Mouse (Mus musculus): Measurements from ENCODE around the gene Slc26a3. TPM values are rescaled to one million over a fixed set of nuclear protein-coding genes. Genes with fewer than 3 reads are reported as not detected.

Gene Slc26a3
- not detected for polyA plus RNA-seq (2021)

DNA sequence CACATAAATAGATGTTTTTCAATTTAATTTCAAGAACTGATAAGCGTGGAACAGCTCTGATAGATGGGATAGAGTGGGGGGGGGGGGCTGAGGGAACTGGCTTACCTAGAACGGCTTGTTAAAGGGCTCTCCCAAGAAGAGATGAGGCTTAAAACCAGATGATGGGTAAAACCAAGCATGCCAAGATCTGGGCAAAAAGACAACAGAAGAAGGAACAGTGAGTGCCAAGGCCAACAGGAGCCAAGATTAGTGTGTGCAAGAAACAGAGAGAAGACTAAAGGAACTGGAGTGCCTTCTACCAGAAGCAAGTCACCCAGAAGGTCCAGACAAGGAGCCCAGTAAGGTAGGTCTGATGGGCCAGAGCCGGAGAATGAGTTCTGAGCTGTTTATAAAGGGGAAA, at the start of gene Slc26a3:
Slc26a3 (plus strand) TSS at position 301 of the 400 bp plus-strand sequence.
- CTCF ChIA-PET: no interaction called here
- TF ChIP-seq CTCF (IDR thresholded peaks at IDR 0.05): no peak
- DNase-seq (ENCODE audit: low read depth, low spot score) (no peak), ATAC-seq (no peak)
- in situ Hi-C loops (cut with MboI; ENCODE audit: low pct_unique_long_range_greater_than_20kb): no loop called here
- POLR2A ChIA-PET: no interaction called here
- H3K27me3 ChIP-seq: peaks cover 30% of the 10 kb centered on the region

DNA sequence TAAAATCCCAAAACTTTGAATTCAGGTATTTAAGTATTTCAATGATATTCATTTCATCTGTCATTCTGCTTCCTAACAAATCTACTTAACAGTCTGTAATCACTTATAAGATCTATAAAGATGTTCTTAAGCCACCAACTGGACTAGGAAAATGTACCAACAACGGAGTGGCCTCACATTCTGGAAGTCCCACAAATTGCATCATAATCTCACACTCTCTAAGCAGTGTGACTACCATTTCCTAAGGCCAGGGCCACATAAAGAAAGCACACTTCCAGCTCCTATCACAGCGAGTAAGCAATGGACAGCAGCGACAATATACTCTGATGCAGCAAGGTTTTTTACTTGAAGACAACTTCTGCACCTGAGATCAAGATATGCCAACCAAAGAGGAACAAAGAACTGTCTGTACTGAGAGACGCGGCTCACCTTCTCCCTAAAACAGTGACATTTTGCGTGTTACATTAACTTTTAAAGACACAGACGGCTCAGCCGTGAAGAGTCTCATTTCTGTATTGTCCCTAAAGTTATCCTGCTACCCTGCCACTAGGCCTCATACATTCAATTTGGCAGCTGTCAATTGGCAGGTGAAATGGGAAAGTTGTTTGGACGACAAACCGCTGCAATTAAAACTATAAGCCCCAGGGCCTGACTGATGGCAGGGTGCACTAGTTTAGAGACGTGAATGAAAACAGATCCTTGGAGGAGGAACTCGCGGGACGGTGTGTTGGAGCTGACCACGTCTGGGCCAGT, 40.3 kb upstream of the Slc26a3 start:
- ChIA-PET CTCF (no interaction called here), POLR2A (interaction anchor here (0.5 kb wide), 1 partner anchor 191 kb away, joined by 4 read pairs; no protein-coding TSS in a partner anchor)
- H3K27me3 ChIP-seq: no peaks in the 10 kb centered on the region
- ATAC-seq (no peak), DNase-seq (ENCODE audit: low read depth, low spot score) (no peak)
- TF ChIP-seq CTCF (IDR thresholded peaks at IDR 0.05): no peak
- in situ Hi-C loops (cut with MboI; ENCODE audit: low pct_unique_long_range_greater_than_20kb): no loop called here

DNA sequence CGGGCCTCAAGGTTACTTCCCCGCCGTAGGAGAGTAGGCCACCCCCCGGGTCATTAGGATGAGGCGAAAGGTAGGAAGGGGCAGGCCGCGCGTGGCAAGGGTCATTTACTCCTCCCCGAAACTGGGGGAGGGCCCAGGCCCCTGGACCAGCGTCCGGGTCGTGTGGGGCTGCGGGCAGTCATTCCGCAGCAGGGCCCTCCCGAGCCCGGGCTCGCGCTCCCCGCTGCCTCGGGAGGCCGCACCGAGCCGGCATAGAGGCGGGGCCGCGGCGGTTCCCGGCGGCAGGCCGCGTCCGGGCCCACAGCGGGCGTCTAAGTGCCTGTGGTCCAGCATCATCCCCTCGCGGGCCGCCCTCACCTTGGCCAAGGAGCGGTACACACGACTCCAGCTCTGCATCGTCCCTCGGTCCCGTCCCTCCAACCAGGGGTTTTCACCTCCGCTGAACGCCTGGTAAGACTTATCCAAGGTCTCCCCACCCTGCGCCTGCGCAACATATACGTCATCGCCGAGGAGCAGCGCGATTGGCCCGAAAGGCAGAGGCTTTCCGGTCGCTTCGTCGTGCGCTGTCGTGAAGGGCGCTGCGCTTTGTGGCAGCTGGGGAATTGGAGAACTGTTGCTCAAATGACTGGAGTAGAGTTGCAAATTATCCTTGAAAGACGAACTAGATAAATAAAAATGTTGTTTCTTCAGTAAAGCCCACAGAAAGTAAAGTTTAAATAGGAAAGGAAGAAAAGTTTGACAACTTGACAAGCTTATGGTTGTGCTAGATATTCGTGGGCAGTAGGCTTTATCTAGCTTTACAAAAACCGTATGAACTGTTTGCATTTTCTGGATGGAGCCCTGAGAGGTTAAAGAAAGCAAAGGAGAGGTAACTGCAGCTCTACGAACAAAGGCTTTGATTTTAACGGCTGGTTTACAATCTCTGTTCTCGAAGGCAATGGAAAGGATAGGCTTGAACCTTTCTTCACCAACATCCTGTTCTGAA, 39.4 kb upstream of the Slc26a3 start, which contains the start of gene Dld:
Dld (minus strand) TSS at position 510 of the 985 bp plus-strand sequence.
- in situ Hi-C loops (cut with MboI; ENCODE audit: low pct_unique_long_range_greater_than_20kb): no loop called here
- ChIA-PET CTCF (no interaction called here), POLR2A (interaction anchor here (0.5 kb wide), 1 partner anchor 192 kb away, joined by 4 read pairs; no protein-coding TSS in a partner anchor)
- no peak for TF ChIP-seq CTCF (IDR thresholded peaks at IDR 0.05)
- no peaks in the 10 kb centered on the region for H3K27me3 ChIP-seq
- DNase-seq (ENCODE audit: low read depth, low spot score): peak; percentile 71
- ATAC-seq: peak; percentile 98

GRCm38 (mm10) chr12:31366428-31366827, 24.2 kb upstream of the Slc26a3 start:
- H3K27me3 ChIP-seq: no peaks in the 10 kb centered on the region
- ChIA-PET POLR2A (no interaction called here), CTCF (interaction anchor here (1.1 kb wide), 1 partner anchor 8 kb away, joined by 3 read pairs; no protein-coding TSS in a partner anchor)
- in situ Hi-C loops (cut with MboI; ENCODE audit: low pct_unique_long_range_greater_than_20kb): no loop called here
- no peak for TF ChIP-seq CTCF (IDR thresholded peaks at IDR 0.05)
- ATAC-seq (no peak), DNase-seq (ENCODE audit: low read depth, low spot score) (no peak)

DNA sequence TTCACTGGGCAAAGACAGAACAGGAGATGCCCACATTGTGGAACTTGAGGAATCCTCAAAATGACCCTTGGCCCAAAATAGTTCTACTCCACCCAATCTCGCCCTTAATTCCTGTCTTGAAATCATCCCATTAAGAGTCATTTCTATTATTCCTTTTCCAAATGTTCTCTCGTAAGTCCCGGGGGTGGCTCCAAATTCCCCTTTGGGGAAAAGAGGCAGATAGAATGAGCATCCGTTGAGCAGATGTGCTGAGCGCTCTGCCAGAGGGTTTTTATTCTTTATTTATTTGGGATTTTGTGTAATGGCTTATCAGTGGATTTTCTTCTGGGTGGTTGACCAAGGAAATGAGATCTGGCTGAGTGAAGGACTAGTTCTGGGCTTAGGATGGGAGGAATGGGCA, 22.9 kb upstream of the Slc26a3 start:
- ChIA-PET CTCF (no interaction called here), POLR2A (interaction anchor here (0.6 kb wide), 1 partner anchor 99 kb away, joined by 4 read pairs; no protein-coding TSS in a partner anchor)
- DNase-seq (ENCODE audit: low read depth, low spot score): no peak
- no peak for ATAC-seq
- no peak for TF ChIP-seq CTCF (IDR thresholded peaks at IDR 0.05)
- no peaks in the 10 kb centered on the region for H3K27me3 ChIP-seq
- in situ Hi-C loops (cut with MboI; ENCODE audit: low pct_unique_long_range_greater_than_20kb): no loop called here

- ChIA-PET CTCF (interaction anchor here (1.5 kb wide), 1 partner anchor 11 kb away, joined by 4 read pairs; no protein-coding TSS in a partner anchor), POLR2A (no interaction called here)
- H3K27me3 ChIP-seq: no peaks in the 10 kb centered on the region
- DNase-seq (ENCODE audit: low read depth, low spot score) (no peak), ATAC-seq (no peak)
- in situ Hi-C loops (cut with MboI; ENCODE audit: low pct_unique_long_range_greater_than_20kb): no loop called here
- no peak for TF ChIP-seq CTCF (IDR thresholded peaks at IDR 0.05)
Measured at GRCm38 (mm10) chr12:31369118-31369517, 21.6 kb upstream of the Slc26a3 start.

GRCm38 (mm10) chr12:31369656-31370055, 21.0 kb upstream of the Slc26a3 start:
- H3K27me3 ChIP-seq: no peaks in the 10 kb centered on the region
- in situ Hi-C loops (cut with MboI; ENCODE audit: low pct_unique_long_range_greater_than_20kb): loop anchor here (10.0 kb wide), 1 partner anchor 135 kb away; no protein-coding TSS in a partner anchor
- ATAC-seq: no peak
- CTCF ChIA-PET: interaction anchor here (1.5 kb wide), 1 partner anchor 10 kb away, joined by 4 read pairs; no protein-coding TSS in a partner anchor
- POLR2A ChIA-PET: no interaction called here
- DNase-seq (ENCODE audit: low read depth, low spot score): no peak
- peak; percentile 39 for TF ChIP-seq CTCF (IDR thresholded peaks at IDR 0.05)

- POLR2A ChIA-PET: no interaction called here
Measured at GRCm38 (mm10) chr12:31374603-31375282, 15.9 kb upstream of the Slc26a3 start.

DNA sequence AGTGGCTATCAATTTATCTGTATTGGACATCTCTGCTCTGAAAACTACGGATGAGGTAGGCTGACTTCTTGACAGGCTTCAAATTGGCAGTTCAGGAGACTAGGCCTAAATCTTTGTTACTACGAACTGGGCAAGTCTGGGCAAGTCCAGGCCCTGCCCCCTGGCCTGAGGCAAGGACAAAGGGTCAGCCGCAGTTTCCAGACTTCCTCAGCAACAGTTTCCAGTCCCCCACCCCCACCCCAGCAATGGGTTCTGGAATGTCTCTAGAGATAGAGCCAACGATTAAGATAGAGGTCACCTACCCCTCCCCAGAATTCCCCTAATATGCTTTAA, 15.4 kb upstream of the Slc26a3 start:
- in situ Hi-C loops (cut with MboI; ENCODE audit: low pct_unique_long_range_greater_than_20kb): loop anchor here (10.0 kb wide), 1 partner anchor 130 kb away; no protein-coding TSS in a partner anchor
- H3K27me3 ChIP-seq: peaks cover 21% of the 10 kb centered on the region
- TF ChIP-seq CTCF (IDR thresholded peaks at IDR 0.05): no peak
- POLR2A ChIA-PET: interaction anchor here (0.7 kb wide), 1 partner anchor 422 kb away, joined by 4 read pairs; no protein-coding TSS in a partner anchor
- CTCF ChIA-PET: interaction anchor here (1.3 kb wide), 2 partner anchors 9 to 103 kb away, joined by 3 read pairs; no protein-coding TSS in a partner anchor
- ATAC-seq: no peak
- no peak for DNase-seq (ENCODE audit: low read depth, low spot score)

More at GRCm38 (mm10) chr12:31374603-31375282, 15.9 kb upstream of the Slc26a3 start:
- H3K27me3 ChIP-seq: peaks cover 21% of the 10 kb centered on the region
- peak; percentile 82 for TF ChIP-seq CTCF (IDR thresholded peaks at IDR 0.05)
- in situ Hi-C loops (cut with MboI; ENCODE audit: low pct_unique_long_range_greater_than_20kb): loop anchor here (10.0 kb wide), 1 partner anchor 130 kb away; no protein-coding TSS in a partner anchor
- DNase-seq (ENCODE audit: low read depth, low spot score): no peak
- CTCF ChIA-PET: interaction anchor here (0.9 to 1.3 kb wide), 3 partner anchors 9 to 122 kb away, joined by 3 read pairs; no protein-coding TSS in a partner anchor
- peak; percentile 60 for ATAC-seq
